Mouse (Mus musculus) ovary, postnatal 10 days (tissue): Measurements from ENCODE around the gene Znhit6.

Experiments used
- DNase-seq: peaks from one replicate; pipeline ENCODE4 v3.0.0; 2022; ENCODE audit warnings: low spot score

Znhit6 gene

GRCm38 (mm10) chr3:145646009-145646408 lies 70.0 kb downstream of the Znhit6 start:
- no peak for DNase-seq

GRCm38 (mm10) chr3:145646666-145647065 lies 70.7 kb downstream of the Znhit6 start:
- no peak for DNase-seq

- DNase-seq: no peak
Observed at GRCm38 (mm10) chr3:145647416-145647815, 71.4 kb downstream of the Znhit6 start.

- no peak for DNase-seq
Observed at GRCm38 (mm10) chr3:145648097-145648931, 72.3 kb downstream of the Znhit6 start.

- peak; percentile 46 for DNase-seq
Observed at GRCm38 (mm10) chr3:145648991-145649851, 73.2 kb downstream of the Znhit6 start.

- DNase-seq: peak; percentile 54
Observed at GRCm38 (mm10) chr3:145649852-145650202, 73.8 kb downstream of the Znhit6 start, which contains the start of gene Ccn1. Gene Ccn1 (minus strand): TSS chr3:145649981.

- no peak for DNase-seq
Observed at GRCm38 (mm10) chr3:145650298-145651011, 74.5 kb downstream of the Znhit6 start.

GRCm38 (mm10) chr3:145651029-145651977 lies 75.3 kb downstream of the Znhit6 start:
- no peak for DNase-seq

- no peak for DNase-seq
Observed at GRCm38 (mm10) chr3:145651978-145652321, 75.9 kb downstream of the Znhit6 start.

- DNase-seq: no peak
Observed at GRCm38 (mm10) chr3:145652322-145653131, 76.5 kb downstream of the Znhit6 start.

- peak; percentile 36 for DNase-seq
Observed at GRCm38 (mm10) chr3:145653191-145653940, 77.4 kb downstream of the Znhit6 start.

- no peak for DNase-seq
Observed at GRCm38 (mm10) chr3:145654028-145654427, 78.0 kb downstream of the Znhit6 start.
